Mouse (Mus musculus) cortical plate, adult 2 months (tissue): ENCODE data around the gene Ier5.

ENCODE experiments used
- CTCF ChIP-seq: fragments of 200-500 bp; IDR thresholded peaks from 2 replicates; pipeline ENCODE4 v1.5.1; 2011; ENCODE audit warnings: mild to moderate bottlenecking, control low read depth, low read length; ENCODE audit not compliant: insufficient read depth; ENCODE audit errors: extremely low read depth
- POLR2A ChIP-seq: fragments of 200-500 bp; IDR thresholded peaks from 2 replicates; pipeline ENCODE4 v1.6.1; 2011; ENCODE audit warnings: mild to moderate bottlenecking, low read length, control low read depth; ENCODE audit not compliant: insufficient read depth; ENCODE audit errors: extremely low read depth

- TF ChIP-seq POLR2A, result no peak
- TF ChIP-seq CTCF, result no peak
Observed at GRCm38 (mm10) chr1:155054366-155054965, 45.0 kb downstream of the Ier5 start.
